Mouse (Mus musculus) ES-Bruce4 (cell line): ENCODE measurements around the gene Tex30. TPM values are rescaled to one million over a fixed set of nuclear protein-coding genes. Genes with fewer than 3 reads are reported as not detected.

Source experiments
- H3K27ac ChIP-seq: 2 replicates; pipeline ENCODE4 v1.5.1; 2012; ENCODE audit warnings: low read length, inconsistent platforms; ENCODE audit not compliant: insufficient read depth
- H3K27me3 ChIP-seq: 2 replicates; pipeline ENCODE4 v1.6.1; 2012; ENCODE audit warnings: mild to moderate bottlenecking, low read length, inconsistent platforms; ENCODE audit not compliant: control insufficient read depth, poor library complexity, insufficient read depth, severe bottlenecking
- H3K36me3 ChIP-seq: 2 replicates; pipeline ENCODE4 v1.6.1; 2012; ENCODE audit warnings: inconsistent platforms, mild to moderate bottlenecking, low read length, moderate library complexity; ENCODE audit not compliant: control insufficient read depth, poor library complexity, insufficient read depth, severe bottlenecking
- H3K4me1 ChIP-seq: one replicate; pipeline ENCODE4 v1.8.1; 2011; ENCODE audit warnings: low read length; ENCODE audit not compliant: control insufficient read depth, insufficient read depth
- H3K4me3 ChIP-seq: 2 replicates; pipeline ENCODE4 v1.5.1; 2011; ENCODE audit warnings: low read depth, mild to moderate bottlenecking, low read length
- H3K9ac ChIP-seq: 2 replicates; pipeline ENCODE4 v1.6.1; 2012; ENCODE audit warnings: low read depth, mild to moderate bottlenecking, inconsistent platforms; ENCODE audit not compliant: poor library complexity, severe bottlenecking
- H3K9me3 ChIP-seq: replicated peaks from 2 replicates; pipeline ENCODE4 v1.6.1; 2012; ENCODE audit warnings: mild to moderate bottlenecking, low read length, inconsistent platforms; ENCODE audit not compliant: control insufficient read depth, poor library complexity, insufficient read depth, severe bottlenecking
- CTCF ChIP-seq: IDR thresholded peaks from one replicate; pipeline ENCODE4 v1.8.1; 2011; ENCODE audit warnings: low read depth, low read length
- EP300 ChIP-seq: IDR thresholded peaks from 2 replicates; pipeline ENCODE4 v1.6.1; 2011; ENCODE audit warnings: low read depth, low read length; ENCODE audit not compliant: insufficient read depth
- POLR2A ChIP-seq: IDR thresholded peaks from one replicate; pipeline ENCODE4 v1.8.1; 2011; ENCODE audit warnings: low read length; ENCODE audit not compliant: insufficient read depth
- polyA plus RNA-seq: library from polyadenylated mRNA; stranded (reverse); fragments of >200 nt; gene quantifications from 2 replicates; pipeline ENCODE4 v1.2.4, GENCODE M21; 2011; ENCODE audit warnings: low read depth; ENCODE audit not compliant: missing spikeins, insufficient read depth, insufficient read length

Gene Tex30
- 48.5 and 49.6 TPM in 2 replicates for polyA plus RNA-seq

DNA sequence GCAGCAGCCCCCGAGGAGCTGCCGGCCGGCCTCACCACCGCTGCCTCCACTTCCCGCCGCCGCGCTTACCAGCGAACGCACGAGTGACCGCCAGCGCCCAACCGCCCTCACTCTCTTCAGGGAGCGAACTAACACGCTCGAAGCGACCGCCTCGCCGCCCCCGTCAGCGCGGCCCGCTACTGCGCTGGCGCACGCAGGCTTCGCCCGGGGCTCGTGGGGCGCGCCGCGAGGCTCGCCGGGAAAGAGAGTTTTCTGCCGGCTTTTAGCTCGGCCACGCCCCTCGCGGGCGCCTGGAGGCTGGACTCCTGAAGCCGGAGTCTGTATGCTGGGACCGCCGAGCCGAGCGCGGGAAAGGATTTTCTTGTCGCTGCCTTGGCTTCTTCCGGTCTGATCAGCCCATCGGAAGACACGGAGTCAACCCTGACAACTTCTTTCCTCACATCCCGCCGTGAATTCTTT lies at the start of gene Tex30:
TSS of gene Tex30 (minus strand) at position 183 of the 459 bp plus-strand sequence.
- TF ChIP-seq CTCF: no peak
- TF ChIP-seq EP300: no peak
- no peak for TF ChIP-seq POLR2A
- no peaks in the 10 kb centered on the region for H3K9me3 ChIP-seq
- H3K4me1 ChIP-seq: no peaks in the 10 kb centered on the region
- H3K36me3 ChIP-seq: peaks cover 10% of the 10 kb centered on the region
- no peak within 1 kb of the TSS for H3K27ac ChIP-seq
- no peaks in the 10 kb centered on the region for H3K27me3 ChIP-seq
- peak within 1 kb of the TSS; percentile 95 for H3K4me3 ChIP-seq
- peak within 1 kb of the TSS; percentile 85 for H3K9ac ChIP-seq

DNA sequence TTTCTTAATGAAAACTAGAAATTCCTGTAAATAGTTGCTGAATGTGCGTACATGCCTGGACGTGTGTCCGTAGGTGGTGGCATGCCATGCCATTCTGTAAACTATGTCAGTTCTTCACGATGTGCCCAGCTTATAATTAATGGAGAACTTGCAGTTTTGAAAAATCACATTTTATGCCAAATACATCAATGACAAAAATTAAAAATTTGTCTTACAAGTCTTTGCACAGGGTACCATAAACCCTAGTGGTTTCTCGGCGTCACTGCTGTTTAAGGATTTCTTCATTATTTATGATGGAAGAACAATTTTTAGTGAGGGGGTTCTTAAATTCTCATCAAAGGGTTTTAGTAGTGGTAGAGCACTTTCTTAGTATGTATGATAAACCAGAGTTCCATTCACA lies 46.5 kb upstream of the Tex30 start:
- Histone ChIP-seq H3K27ac (peak overlapping the region; percentile 59; the same call in 1 of the 2 replicates), H3K4me3 (peak overlapping the region; percentile 62), H3K36me3 (no peaks in the 10 kb centered on the region), H3K9me3 (no peaks in the 10 kb centered on the region; the same call in 1 of the 2 replicates), H3K27me3 (no peaks in the 10 kb centered on the region), H3K4me1 (no peaks in the 10 kb centered on the region), H3K9ac (peak overlapping the region; percentile 71; the same call in 1 of the 2 replicates)
- TF ChIP-seq EP300 (no peak), CTCF (no peak), POLR2A (no peak)

GRCm38 (mm10) chr1:44147563-44148381 lies 45.5 kb upstream of the Tex30 start, which contains the start of gene Ercc5:
Gene Ercc5, plus strand, starts transcription at chr1:44147744.
- Histone ChIP-seq H3K36me3 (no peaks in the 10 kb centered on the region), H3K4me3 (peak within 1 kb of the TSS; percentile 74), H3K27ac (peak within 1 kb of the TSS; percentile 59), H3K9me3 (no peaks in the 10 kb centered on the region; the same call in 1 of the 2 replicates), H3K27me3 (no peaks in the 10 kb centered on the region), H3K9ac (peak within 1 kb of the TSS; percentile 71), H3K4me1 (no peaks in the 10 kb centered on the region)
- TF ChIP-seq POLR2A: peak; percentile 63
- no peak for TF ChIP-seq CTCF
- TF ChIP-seq EP300: 0 out of 2 replicates have a peak, but pooled peaks have one; percentile 14

GRCm38 (mm10) chr1:44142747-44143146 lies 40.5 kb upstream of the Tex30 start:
- Histone ChIP-seq H3K4me1 (no peaks in the 10 kb centered on the region), H3K4me3 (no peak overlapping the region), H3K36me3 (no peaks in the 10 kb centered on the region), H3K9ac (no peak overlapping the region), H3K27ac (no peak overlapping the region), H3K9me3 (no peaks in the 10 kb centered on the region), H3K27me3 (no peaks in the 10 kb centered on the region)
- TF ChIP-seq CTCF (no peak), POLR2A (no peak), EP300 (no peak)

GRCm38 (mm10) chr1:44140232-44140631 lies 38.0 kb upstream of the Tex30 start:
- Histone ChIP-seq H3K27ac (no peak overlapping the region), H3K9me3 (no peaks in the 10 kb centered on the region), H3K36me3 (no peaks in the 10 kb centered on the region), H3K4me1 (no peaks in the 10 kb centered on the region), H3K4me3 (no peak overlapping the region), H3K9ac (no peak overlapping the region), H3K27me3 (no peaks in the 10 kb centered on the region)
- TF ChIP-seq CTCF (no peak), POLR2A (no peak), EP300 (no peak)
